Mouse (Mus musculus): ENCODE measurements around the gene Aven. TPM values are rescaled to one million over a fixed set of nuclear protein-coding genes. Genes with fewer than 3 reads are reported as not detected.
"Not testable (repeated sequence)": the region's sequence is repeated elsewhere in the genome, so short reads cannot be mapped to it uniquely, and the experiment has no call there.

The Aven gene
- total and polyA plus RNA-seq, 2 experiments from 2014 or later, result 2.6 to 5.2 TPM

DNA sequence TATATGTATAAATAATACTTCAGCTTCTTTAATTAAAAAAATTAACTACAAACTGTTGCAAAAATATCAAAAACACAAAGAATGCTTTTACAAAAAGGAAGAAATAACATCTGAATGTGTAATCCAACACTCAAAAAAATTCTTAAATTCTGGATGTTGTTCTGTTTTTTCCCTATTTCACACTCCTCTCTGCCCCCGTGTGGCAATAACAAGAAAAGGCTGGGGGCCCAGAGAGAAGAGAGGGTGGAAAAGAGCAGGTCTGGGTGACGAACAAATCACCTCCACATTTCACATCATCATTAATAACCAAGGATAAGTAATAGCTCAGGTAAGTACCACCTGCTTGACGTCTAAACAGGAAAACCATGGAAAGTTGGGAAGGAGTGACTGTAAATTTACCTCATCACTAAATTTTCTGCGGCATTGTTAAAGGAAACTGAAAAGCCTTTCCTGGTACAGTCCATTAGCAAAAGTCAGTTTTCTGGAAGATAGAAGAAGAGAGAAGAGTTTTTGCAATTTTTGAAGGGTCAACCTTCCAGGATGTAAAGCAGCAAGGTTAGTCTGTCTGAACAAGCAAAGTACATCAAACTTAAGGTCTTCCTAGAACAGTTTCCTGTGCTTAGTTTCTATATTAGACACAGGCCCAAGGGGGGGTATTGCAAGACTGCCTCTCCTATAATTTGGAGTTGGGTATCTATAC, 43.0 kb upstream of the Aven start:
- Histone ChIP-seq H3K27me3 (ENCODE audit: control insufficient read depth, insufficient read depth, low read length) (no peaks in the 10 kb centered on the region), H3K4me1 (ENCODE audit: control insufficient read depth, insufficient read depth) (peaks cover 8% of the 10 kb centered on the region; the same call in 1 of the 2 replicates), H3K4me2 (ENCODE audit: low read depth, low read length) (no peak overlapping the region), H3K9me3 (replicated peaks; ENCODE audit: control insufficient read depth, low read length) (no peaks in the 10 kb centered on the region), H3K27ac (ENCODE audit: low read depth) (no peak overlapping the region), H3K9ac (replicated peaks; ENCODE audit: low read depth, low read length) (no peak overlapping the region), H3K4me3 (ENCODE audit: low read depth, low read length) (no peak overlapping the region), H3K36me3 (replicated peaks; ENCODE audit: control insufficient read depth, insufficient read depth, low read length) (no peaks in the 10 kb centered on the region)
- ATAC-seq (ENCODE audit: insufficient read depth, low read depth), result no peak
- no peak for DNase-seq (ENCODE audit: low spot score)
- TF ChIP-seq EP300 (IDR thresholded peaks at IDR 0.05; ENCODE audit: low read depth) (no peak), CTCF (IDR thresholded peaks at IDR 0.05; ENCODE audit: low read depth) (peak; percentile 55)
- 22% methylated on average over 4 of the region's 4 CpGs for WGBS

DNA sequence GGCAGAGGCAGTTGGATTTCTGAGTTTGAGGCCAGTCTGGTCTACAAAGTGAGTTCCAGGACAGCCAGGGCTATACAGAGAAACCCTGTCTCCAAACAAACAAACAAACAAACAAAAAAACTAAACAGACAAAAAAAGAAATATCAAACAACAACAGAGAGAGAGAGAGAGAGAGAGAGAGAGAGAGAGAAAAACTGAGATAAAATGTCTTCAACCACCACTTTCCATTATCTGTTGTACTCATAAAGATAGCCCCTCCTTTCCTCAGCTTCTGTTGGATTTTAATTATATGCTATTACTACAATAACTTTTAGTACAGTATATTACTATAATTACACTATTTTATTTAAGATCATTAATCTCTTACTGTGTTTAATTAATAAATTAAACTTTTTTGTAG, 40.3 kb upstream of the Aven start:
- not testable (repeated sequence) for H3K36me3 ChIP-seq (replicated peaks; ENCODE audit: control insufficient read depth, insufficient read depth, low read length); H3K9me3 ChIP-seq (replicated peaks; ENCODE audit: control insufficient read depth, low read length); H3K4me2 ChIP-seq (ENCODE audit: low read depth, low read length); ATAC-seq (ENCODE audit: insufficient read depth, low read depth); H3K27me3 ChIP-seq (ENCODE audit: control insufficient read depth, insufficient read depth, low read length); H3K9ac ChIP-seq (replicated peaks; ENCODE audit: low read depth, low read length); DNase-seq (ENCODE audit: low spot score); H3K27ac ChIP-seq (ENCODE audit: low read depth); H3K4me3 ChIP-seq (ENCODE audit: low read depth, low read length)
- H3K4me1 ChIP-seq (ENCODE audit: control insufficient read depth, insufficient read depth), result peaks cover 16% of the 10 kb centered on the region; the same call in 1 of the 2 replicates

DNA sequence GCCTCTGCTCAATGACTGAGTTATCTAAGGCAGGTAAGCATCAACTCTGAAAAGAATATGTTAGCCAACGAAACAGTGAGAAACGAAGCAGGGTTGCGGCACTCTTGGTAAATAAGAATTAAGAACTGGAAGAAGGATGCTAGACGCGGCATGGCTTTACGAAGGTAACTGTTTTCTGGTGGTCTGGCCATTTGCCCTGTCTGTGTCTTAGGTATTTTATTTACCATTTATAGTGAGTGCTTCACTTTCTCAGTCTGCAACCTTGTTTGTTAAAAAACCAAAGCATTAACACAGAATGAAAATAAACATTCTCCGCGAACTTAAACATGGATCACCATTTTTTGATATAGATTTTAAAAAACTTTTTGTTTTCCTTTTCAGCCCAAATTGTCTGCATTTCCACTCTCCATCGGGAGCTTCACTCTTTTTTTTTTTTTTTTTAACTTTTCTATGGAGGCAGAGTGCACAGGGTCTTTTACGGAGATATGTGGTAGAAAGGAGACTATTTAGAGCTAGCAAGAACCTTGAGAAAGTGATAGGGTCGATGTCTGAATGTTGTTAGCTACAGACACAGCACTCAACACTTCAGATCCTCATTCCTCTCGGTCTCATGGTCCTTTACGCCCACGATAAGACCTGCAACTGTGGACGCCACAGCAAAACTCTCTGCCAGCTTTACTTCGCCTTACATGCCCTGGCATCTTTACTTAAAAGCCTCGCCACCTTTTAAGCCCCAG, 38.5 kb upstream of the Aven start:
- ATAC-seq (ENCODE audit: insufficient read depth, low read depth) (peak; percentile 43), DNase-seq (ENCODE audit: low spot score) (no peak)
- WGBS, result 27% methylated on average over 17 of the region's 17 CpGs
- Histone ChIP-seq H3K4me1 (ENCODE audit: control insufficient read depth, insufficient read depth) (peaks cover 16% of the 10 kb centered on the region; the same call in 1 of the 2 replicates), H3K36me3 (replicated peaks; ENCODE audit: control insufficient read depth, insufficient read depth, low read length) (no peaks in the 10 kb centered on the region; the same call in 1 of the 2 replicates), H3K4me2 (ENCODE audit: low read depth, low read length) (peak overlapping the region; percentile 77), H3K27me3 (ENCODE audit: control insufficient read depth, insufficient read depth, low read length) (no peaks in the 10 kb centered on the region), H3K9ac (replicated peaks; ENCODE audit: low read depth, low read length) (peak overlapping the region; percentile 82), H3K4me3 (ENCODE audit: low read depth, low read length) (peak overlapping the region; percentile 72), H3K9me3 (replicated peaks; ENCODE audit: control insufficient read depth, low read length) (no peaks in the 10 kb centered on the region), H3K27ac (ENCODE audit: low read depth) (peak overlapping the region; percentile 82)
- TF ChIP-seq CTCF (IDR thresholded peaks at IDR 0.05; ENCODE audit: low read depth) (no peak), EP300 (IDR thresholded peaks at IDR 0.05; ENCODE audit: low read depth) (no peak)

DNA sequence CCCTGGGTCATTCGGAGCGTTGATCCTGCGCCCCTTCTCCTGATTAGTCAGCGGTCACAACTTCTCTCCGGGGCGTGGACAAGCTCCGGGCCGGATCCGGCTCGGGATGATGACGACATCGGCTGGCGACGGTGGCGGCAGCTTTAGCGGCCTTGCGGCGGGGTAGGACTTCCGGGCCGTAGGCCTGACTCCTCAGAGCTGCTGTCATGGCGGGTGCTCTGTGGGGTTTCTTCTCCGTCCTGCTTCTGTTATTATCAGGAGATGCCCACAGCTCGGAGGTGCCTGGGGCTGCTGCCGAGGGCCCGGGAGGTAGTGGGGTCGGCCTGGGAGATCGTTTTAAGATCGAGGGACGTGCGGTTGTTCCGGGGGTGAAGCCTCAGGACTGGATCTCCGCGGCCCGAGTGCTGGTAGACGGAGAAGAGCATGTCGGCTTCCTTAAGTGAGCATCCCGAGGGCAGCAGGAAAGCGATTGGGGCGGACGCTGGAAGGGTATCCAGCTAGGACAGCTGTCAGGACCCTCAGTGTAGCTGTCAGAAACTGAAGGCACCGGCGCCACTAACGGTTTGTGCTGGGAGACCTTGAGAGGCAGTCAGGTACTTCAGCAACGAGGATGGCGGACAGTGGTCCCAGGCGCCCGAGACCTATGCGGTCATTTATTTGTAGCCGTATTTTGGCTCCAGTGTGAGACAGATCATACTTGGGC, 37.8 kb upstream of the Aven start, which contains the start of gene Emc7:
TSS of gene Emc7 (plus strand) at position 136 of the 703 bp plus-strand sequence.
- H3K4me2 ChIP-seq (ENCODE audit: low read depth, low read length), result peak within 1 kb of the TSS; percentile 78
- no peaks in the 10 kb centered on the region for H3K9me3 ChIP-seq (replicated peaks; ENCODE audit: control insufficient read depth, low read length)
- TF ChIP-seq EP300 (IDR thresholded peaks at IDR 0.05; ENCODE audit: low read depth) (no peak), CTCF (IDR thresholded peaks at IDR 0.05; ENCODE audit: low read depth) (no peak)
- no peaks in the 10 kb centered on the region for H3K27me3 ChIP-seq (ENCODE audit: control insufficient read depth, insufficient read depth, low read length)
- peak within 1 kb of the TSS; percentile 82 for H3K27ac ChIP-seq (ENCODE audit: low read depth)
- DNase-seq (ENCODE audit: low spot score) (peak; percentile 95), ATAC-seq (ENCODE audit: insufficient read depth, low read depth) (peak; percentile 99)
- H3K9ac ChIP-seq (replicated peaks; ENCODE audit: low read depth, low read length), result peak within 1 kb of the TSS; percentile 82
- H3K4me1 ChIP-seq (ENCODE audit: control insufficient read depth, insufficient read depth), result peaks cover 16% of the 10 kb centered on the region; the same call in 1 of the 2 replicates
- WGBS, result under 1% methylated on average over 49 of the region's 49 CpGs
- H3K36me3 ChIP-seq (replicated peaks; ENCODE audit: control insufficient read depth, insufficient read depth, low read length), result no peaks in the 10 kb centered on the region; the same call in none of the 2 replicates
- H3K4me3 ChIP-seq (ENCODE audit: low read depth, low read length), result peak within 1 kb of the TSS; percentile 72

DNA sequence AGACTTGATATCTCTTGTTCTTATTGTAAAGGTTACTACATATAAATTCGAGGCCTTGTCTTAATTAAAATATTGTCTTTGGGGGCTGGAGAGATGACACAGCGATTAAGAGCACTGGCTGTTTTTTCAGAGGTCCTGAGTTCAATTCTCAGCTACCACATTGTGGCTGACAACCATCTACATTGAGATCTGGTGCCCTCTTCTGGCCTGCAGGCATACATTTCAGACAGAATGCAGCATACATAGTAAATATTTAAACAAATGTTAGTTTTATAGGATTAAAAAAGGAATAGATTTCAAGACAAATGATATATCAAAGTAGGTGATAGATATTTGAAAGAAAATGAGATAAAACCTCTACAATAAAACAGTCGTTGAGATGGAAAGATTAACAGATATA, 32.2 kb upstream of the Aven start:
- H3K9me3 ChIP-seq (replicated peaks; ENCODE audit: control insufficient read depth, low read length), result no peaks in the 10 kb centered on the region
- DNase-seq (ENCODE audit: low spot score), result no peak
- peaks cover 26% of the 10 kb centered on the region for H3K36me3 ChIP-seq (replicated peaks; ENCODE audit: control insufficient read depth, insufficient read depth, low read length)
- H3K4me1 ChIP-seq (ENCODE audit: control insufficient read depth, insufficient read depth), result peaks cover 7% of the 10 kb centered on the region; the same call in 1 of the 2 replicates
- no peak for TF ChIP-seq CTCF (IDR thresholded peaks at IDR 0.05; ENCODE audit: low read depth)
- no peak for TF ChIP-seq EP300 (IDR thresholded peaks at IDR 0.05; ENCODE audit: low read depth)
- no peak overlapping the region for H3K27ac ChIP-seq (ENCODE audit: low read depth)
- WGBS, result 89% methylated on average over 3 of the region's 3 CpGs
- ATAC-seq (ENCODE audit: insufficient read depth, low read depth), result no peak
- no peak overlapping the region for H3K4me3 ChIP-seq (ENCODE audit: low read depth, low read length)
- no peak overlapping the region for H3K9ac ChIP-seq (replicated peaks; ENCODE audit: low read depth, low read length)
- H3K27me3 ChIP-seq (ENCODE audit: control insufficient read depth, insufficient read depth, low read length), result no peaks in the 10 kb centered on the region
- H3K4me2 ChIP-seq (ENCODE audit: low read depth, low read length), result no peak overlapping the region

All from heart, postnatal 0 days (tissue).